Mouse (Mus musculus): ENCODE results near the gene Tmem191c.

The Tmem191c gene

DNA sequence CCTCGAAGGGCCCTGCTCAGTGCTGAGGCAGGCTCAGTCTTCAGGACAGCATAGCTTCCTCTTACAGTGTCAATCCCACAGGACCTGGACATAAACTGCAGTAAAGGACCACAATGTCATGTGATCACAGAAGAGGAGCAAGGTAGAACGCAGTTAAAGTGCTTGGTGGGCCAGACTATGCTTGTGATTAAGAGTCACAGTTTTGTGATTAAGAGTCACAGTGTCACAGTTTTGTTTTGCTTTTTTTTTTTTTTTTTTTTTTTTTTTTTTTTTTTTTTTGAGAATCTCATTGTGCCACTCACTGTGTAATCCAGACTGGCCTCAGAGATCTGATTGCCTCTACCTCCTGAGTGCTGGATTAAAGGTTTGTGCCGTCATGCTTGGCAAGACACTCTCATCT lies 9.8 kb upstream of the Tmem191c start:
- DNase-seq (ENCODE audit: low spot score): no peak

GRCm38 (mm10) chr16:17267937-17268336 lies 7.9 kb upstream of the Tmem191c start:
- DNase-seq (ENCODE audit: low spot score): no peak

DNA sequence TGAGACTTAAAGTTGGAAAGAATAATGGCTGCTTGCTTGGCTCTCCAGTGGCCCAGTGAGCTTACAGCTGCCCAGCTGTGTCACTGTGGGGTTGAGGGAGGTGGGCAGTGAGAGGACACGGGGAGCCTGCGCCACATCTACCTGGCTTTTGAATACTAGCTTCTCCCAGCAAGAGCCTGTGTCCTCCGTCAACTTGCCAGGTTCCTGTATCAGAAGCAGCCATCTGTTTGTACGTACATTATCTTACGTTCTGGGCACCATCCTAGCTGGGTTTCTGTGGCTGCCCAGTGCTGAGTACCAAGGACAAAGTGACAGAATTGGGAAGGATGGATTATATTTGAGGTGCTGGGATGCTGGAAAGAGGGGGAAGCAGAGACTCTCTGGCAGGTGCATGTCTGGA lies 6.0 kb upstream of the Tmem191c start:
- no peak for DNase-seq (ENCODE audit: low spot score)

DNA sequence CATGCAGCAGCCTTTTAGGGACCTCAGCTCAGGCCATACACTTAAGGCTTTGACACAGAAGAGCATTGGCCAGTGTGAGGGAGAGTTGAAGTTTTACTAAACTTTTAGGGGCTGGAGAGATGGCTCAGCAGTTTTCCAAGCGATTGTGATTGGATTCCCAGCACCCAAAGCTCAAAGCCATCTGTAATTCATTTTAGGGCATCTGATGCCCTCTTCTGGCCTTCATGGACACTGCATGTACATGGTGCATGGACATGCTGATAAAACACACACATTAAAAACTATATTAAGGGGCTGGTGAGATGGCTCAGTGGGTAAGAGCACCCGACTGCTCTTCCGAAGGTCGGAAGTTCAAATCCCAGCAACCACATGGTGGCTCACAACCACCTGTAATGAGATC lies 4.8 kb upstream of the Tmem191c start:
- no peak for DNase-seq (ENCODE audit: low spot score)

DNA sequence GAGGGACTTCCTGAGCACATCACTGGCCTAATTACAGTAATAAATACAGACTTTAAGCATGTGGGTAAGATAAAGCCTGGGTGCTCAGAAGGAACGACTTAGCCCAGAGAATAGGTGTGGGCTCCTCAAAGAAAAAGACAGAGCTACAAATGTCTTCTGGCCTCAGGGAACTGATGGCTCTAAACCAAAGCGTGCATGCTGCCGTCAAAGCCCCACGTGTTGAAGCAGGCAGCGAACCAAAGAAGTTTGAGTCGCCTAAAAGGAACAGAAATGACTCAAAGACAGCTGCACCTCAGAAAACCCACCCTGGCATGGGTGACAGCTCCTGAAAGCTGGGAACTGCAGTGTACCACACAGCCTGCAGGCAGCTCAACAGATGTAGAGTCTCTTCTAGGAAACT lies 4.0 kb upstream of the Tmem191c start:
- DNase-seq (ENCODE audit: low spot score): no peak

DNA sequence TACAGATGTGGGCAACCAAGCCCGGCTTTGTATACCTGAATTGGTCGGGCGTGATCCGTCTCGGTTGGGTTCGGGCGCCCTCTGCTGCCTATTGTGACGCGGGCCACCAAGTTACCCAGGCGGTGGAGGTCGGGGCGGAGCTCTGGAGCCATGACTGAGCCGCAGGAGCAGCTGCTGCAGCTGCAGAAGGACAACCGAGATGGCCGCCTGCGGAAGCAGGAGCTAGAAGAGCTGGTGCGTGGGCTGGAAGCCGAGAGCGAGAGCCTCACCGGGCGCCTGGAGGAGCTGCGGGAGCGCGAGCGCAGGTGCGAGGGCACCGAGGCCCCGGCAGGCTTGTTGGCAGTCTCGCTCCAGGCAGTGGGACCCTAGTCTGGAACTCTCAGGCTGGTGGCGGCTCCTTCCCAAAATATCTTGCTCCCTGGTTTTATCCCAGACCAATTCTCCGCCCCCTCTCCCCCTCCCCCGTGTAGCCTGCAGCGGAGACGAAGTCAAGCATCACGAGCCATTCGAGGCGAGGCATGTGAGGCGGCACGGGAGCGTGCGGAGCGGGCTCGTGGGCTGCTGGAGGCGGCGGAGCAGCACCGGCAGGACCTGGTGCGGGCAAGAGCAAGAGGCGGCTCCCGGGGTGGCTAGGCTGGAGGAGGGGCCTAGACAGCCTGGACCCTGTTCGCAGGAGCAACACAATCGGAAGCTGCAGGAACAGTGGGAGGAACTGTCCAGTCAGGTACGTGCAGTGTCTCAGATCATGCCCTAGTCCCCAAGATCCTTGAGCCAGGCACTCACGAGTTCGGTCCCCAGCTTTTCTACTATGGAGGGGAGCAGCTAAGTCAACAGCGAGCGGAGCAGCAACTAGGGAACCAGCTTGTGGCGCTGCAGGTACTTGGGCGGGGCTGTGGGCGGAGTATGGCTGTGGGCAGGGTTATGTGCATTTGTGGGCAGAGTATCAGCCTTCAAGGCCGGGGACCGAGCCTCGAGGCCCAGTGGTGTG lies 581 bp downstream of the Tmem191c start:
- peak; percentile 92 for DNase-seq (ENCODE audit: low spot score)

DNA sequence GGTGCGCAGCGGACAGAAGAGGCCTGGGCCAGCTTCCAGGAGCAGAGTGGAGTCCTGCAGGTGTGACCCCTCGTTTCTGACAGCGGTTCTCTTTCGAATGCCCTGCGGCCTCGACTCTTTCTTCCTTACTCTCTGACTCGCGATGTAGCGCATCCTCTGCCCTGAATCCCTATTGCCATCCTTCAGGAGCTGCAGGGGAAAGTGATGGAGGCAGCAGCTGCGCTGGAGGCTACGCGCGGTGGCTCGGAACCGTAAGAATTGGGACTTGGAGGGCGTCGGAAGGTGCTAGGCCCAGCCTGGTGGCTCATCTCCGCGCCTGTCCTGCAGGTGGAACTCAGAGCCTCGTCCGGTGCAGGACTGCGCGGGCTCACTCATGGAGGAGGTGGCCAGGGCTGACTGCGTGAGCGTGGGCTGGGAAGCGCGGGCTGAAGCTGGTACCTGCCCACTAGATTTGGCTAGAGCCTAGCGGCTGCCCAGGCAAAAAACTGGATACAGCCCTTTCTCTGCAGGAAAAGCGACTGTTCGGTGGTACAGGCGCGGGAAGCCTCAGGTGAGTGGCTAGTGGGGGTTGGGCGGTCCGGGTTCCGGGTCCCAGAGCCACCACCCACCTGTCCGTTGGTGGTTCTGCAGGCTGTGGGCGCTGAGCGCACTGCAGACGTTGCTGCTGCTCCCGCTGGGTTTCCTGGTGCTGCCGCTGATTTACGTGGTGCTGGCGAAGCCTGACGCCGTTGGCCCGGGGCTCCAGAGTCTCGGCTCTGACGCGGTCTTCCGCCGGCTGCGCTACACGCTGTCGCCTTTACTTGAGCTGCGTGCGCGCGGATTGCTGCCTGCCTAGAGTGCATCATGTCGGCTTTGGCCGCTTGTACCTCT lies 1.7 kb downstream of the Tmem191c start:
- no peak for DNase-seq (ENCODE audit: low spot score)

GRCm38 (mm10) chr16:17280471-17280870 lies 4.6 kb downstream of the Tmem191c start:
- DNase-seq (ENCODE audit: low spot score): no peak

DNA sequence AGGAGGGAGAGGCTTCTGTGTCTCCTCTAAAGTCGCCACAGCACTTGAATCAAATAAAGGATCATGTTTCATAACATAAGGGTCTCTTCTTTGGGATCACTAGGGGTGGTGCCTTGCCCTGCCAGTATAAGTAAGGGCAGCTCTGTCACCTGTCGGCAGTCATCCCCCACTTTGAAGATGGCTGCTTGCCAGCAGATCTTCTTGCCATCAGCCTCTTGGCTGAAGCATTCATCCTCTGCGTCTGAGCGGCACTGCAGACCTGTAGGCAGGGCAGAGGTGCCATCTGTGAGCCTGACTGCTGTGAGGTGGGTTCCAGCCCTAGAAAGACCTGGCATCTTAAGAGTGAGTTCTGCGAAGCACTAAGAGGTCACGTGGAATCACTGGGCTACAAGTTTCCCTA lies 7.3 kb downstream of the Tmem191c start:
- DNase-seq (ENCODE audit: low spot score): no peak

DNA sequence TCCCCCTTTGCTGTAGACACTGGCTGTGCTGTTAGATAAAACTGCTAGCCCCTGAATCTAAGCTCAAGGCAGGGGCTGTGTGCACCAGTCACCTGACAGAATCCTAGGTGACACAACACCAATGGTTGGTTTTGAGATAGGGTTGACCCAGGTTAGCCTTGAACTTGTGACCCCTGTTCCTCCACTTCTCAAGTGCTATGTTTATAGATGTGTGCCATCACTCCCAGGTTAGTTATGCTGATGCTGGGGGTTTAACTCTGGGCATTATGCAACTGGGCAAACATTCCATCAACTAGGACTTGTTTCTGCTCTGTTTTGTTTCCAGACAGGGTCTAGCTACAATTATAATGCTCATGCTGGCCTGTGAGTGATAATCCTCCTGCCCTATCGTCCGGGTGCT lies 11.2 kb downstream of the Tmem191c start:
- peak; percentile 27 for DNase-seq (ENCODE audit: low spot score)

- no peak for DNase-seq (ENCODE audit: low spot score)
Measured at GRCm38 (mm10) chr16:17291016-17291415, 15.1 kb downstream of the Tmem191c start.

DNA sequence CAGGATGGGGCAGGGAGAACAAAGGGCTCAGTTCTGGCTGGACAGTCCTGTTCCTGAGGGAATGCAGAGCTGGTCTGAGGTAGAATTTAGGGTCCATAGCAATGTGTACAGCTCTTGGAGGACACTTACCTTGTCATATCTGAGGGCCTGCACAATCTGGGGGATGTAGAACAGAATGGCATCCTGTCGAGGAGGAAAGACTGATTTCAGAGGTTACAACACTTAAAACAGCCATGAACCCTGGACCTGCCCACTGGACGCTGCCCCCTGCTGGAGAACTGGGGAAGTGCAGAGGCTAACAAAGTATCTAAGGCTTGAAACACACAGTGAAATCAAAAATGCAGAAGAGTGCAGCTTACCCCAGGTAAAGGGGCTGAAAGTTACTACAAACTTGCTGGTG lies 16.9 kb downstream of the Tmem191c start:
- peak; percentile 32 for DNase-seq (ENCODE audit: low spot score)

DNA sequence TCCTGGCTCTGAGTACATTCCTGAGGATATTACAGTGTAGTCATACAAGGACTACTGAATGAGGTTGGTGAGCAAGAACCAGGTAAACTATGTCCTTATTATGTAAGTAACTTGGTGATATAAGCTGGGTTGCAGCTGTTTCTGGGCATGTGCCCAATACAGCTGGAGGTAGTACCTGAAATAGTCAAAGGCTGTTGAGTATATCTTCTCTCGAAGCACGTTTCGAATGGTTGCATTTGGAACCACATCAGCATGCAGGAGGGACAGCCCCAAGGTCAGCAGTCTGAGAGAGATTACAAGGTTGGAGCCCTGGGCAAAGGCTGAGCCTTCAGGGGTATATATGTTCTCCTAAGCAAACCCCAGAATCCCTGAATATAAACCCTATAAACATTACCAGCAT lies 24.9 kb downstream of the Tmem191c start:
- DNase-seq (ENCODE audit: low spot score): no peak

GRCm38 (mm10) chr16:17303521-17304245 lies 27.8 kb downstream of the Tmem191c start:
- DNase-seq (ENCODE audit: low spot score): no peak

- no peak for DNase-seq (ENCODE audit: low spot score)
Measured at GRCm38 (mm10) chr16:17307461-17307860, 31.6 kb downstream of the Tmem191c start.

DNA sequence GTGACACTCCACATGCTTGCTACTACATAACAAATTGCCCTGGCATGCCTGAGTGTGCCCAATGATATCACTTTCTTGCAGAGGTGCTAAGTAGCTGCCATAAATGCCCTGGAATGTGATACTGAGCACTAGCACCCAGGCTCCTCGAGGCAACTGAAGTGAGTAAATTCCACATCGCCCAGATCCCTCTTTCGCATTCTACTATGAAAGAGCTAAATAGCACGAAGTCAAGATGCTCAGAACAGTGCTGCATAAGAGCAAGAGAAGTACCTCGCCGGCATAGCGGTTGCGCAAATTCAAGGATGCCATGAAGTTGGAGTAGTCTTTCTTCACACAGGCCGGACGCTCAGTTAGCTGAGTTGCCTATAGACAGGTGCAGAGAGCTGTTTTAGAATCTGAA lies 33.2 kb downstream of the Tmem191c start:
- DNase-seq (ENCODE audit: low spot score): no peak

- no peak for DNase-seq (ENCODE audit: low spot score)
Measured at GRCm38 (mm10) chr16:17312531-17312930, 36.7 kb downstream of the Tmem191c start.

DNA sequence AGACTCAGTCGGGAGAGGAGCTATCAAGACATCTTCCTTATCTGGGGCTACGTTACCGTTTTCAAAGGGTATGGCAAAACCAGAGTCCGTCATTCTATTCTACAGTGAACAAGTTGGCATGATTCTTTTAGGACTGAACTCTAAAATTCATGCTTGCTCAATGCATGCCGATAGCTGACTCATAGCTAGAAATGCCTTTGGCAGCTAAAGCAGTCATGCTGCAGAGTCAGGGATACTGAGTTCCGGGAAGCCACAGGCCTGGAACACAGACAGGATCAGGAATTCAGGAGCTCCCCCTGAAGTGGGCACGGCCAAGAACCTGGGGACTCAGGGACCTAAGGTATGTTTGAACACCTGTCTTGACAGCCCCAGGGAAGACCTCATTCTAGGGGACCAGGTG lies 40.7 kb downstream of the Tmem191c start:
- no peak for DNase-seq (ENCODE audit: low spot score)

GRCm38 (mm10) chr16:17321481-17321880 lies 45.6 kb downstream of the Tmem191c start:
- no peak for DNase-seq (ENCODE audit: low spot score)

DNA sequence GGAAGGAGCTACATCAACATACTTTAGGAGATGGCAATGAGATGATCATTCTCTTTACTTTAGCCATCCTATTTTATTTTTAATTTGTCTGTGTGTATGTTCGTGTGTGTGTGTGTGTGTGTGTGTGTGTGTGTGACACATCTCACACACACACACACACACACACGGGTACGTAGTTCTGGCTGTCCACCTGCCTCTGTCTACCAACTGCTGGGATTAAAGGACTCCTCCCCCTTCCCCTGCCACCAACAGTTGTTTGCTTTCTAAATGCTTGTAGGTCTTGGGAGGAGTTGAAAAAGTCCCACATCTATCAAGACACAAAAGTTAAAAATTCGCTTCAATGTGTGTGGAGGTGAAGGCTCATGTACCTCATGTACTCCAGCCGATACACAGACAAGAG lies 48.9 kb downstream of the Tmem191c start:
- no peak for DNase-seq (ENCODE audit: low spot score)

- DNase-seq (ENCODE audit: low spot score): no peak
Measured at GRCm38 (mm10) chr16:17326064-17326463, 50.2 kb downstream of the Tmem191c start.

DNA sequence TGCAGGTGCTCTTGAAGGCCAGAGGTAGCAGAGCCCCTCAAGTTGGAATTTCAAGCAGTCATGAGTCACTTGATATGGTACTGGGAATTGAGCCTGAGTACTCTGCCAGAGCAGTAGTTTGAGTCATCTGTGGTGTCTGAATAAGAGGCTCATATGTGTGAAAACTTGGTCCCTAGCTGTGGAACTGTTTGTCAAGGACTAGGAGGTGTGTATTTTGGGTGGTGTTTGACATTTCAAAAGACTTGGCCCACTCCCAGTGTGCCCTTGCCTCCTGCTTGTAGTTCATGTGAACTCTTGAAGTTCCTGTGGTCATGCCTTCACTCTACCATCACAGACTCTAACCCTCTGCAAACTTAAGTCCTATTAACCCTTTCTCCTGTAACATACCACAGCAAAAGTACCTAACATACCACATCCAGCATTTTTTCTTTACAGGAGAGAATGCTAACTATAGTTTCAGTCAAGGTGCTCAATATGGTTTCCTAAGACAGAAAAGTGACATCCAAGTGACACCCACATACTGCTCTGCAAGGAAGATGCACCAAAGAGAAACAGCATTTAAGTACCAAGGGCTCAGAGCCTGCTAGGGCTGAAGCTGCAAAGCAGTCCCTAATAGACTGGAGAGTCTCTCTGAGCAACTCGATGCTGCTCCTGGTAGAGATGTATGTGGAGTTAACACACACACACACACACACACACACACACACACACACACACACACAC lies 54.1 kb downstream of the Tmem191c start:
- DNase-seq (ENCODE audit: low spot score): no peak

Measured in yolk sac, embryonic 10.5 days (tissue).